ENCODE assay signal across 8 mouse cellular contexts in genomic region chr17:44261594-44262202, GRCm38 (mm10).
DNase-seq lines count a peak whose midpoint lies in the region; ATAC-seq and TF ChIP-seq lines count a peak whose summit lies in the region.

No protein-coding gene starts in this region.

- no peak overlapping the region for H3K4me3 ChIP-seq in kidney, postnatal 0 days (replicated peaks; ENCODE audit: low read depth, low read length)
- H3K4me3 ChIP-seq in liver, adult 2 months (ENCODE audit: insufficient read depth, low read depth, low read length) = no peak overlapping the region
- H3K4me3 ChIP-seq in neural tube, embryonic 12.5 days = no peak overlapping the region

- no peak overlapping the region for H3K4me2 ChIP-seq in kidney, postnatal 0 days (ENCODE audit: low read length)
- H3K4me2 ChIP-seq in neural tube, embryonic 12.5 days (replicated peaks) = peak overlapping the region; percentile 38

- peak; percentile 40 for ATAC-seq in activated CD4-positive, CD25-positive, alpha-beta regulatory T cell, adult 4 months
- ATAC-seq in kidney, postnatal 0 days (replicated peaks; ENCODE audit: low FRiP score, low read depth) = peak; percentile 65; the same call in 1 of the 2 replicates
- peak; percentile 83; the same call in 1 of the 2 replicates for ATAC-seq in neural tube, embryonic 12.5 days (ENCODE audit: low FRiP score, low read depth)

- H3K36me3 ChIP-seq in kidney, postnatal 0 days (ENCODE audit: insufficient read depth, low read length) = no peaks in the 10 kb centered on the region
- no peaks in the 10 kb centered on the region for H3K36me3 ChIP-seq in liver, adult 2 months (ENCODE audit: control insufficient read depth, insufficient read depth, low read length)
- H3K36me3 ChIP-seq in neural tube, embryonic 12.5 days = no peaks in the 10 kb centered on the region

- TF ChIP-seq POLR2A in liver, adult 2 months (IDR thresholded peaks at IDR 0.05; ENCODE audit: extremely low read depth, insufficient read depth, low read length) = no peak

- H3K79me2 ChIP-seq in liver, adult 2 months (ENCODE audit: control insufficient read depth, insufficient read depth, low read length) = no peaks in the 10 kb centered on the region

- no peaks in the 10 kb centered on the region for H3K9me3 ChIP-seq in kidney, postnatal 0 days (replicated peaks; ENCODE audit: low read length)
- H3K9me3 ChIP-seq in neural tube, embryonic 12.5 days = no peaks in the 10 kb centered on the region

- 22% methylated on average over 11 of the region's 15 CpGs for WGBS in kidney, postnatal 0 days
- WGBS in liver, adult 2 months = 42% methylated on average over 9 of the region's 15 CpGs
- 31% methylated on average over 9 of the region's 15 CpGs for WGBS in neural tube, embryonic 12.5 days

- peaks cover 3% of the 10 kb centered on the region; the same call in 1 of the 2 replicates for H3K27me3 ChIP-seq in kidney, postnatal 0 days (ENCODE audit: insufficient read depth, low read length)
- no peaks in the 10 kb centered on the region for H3K27me3 ChIP-seq in liver, adult 2 months (ENCODE audit: control insufficient read depth, insufficient read depth, low read length)
- H3K27me3 ChIP-seq in neural tube, embryonic 12.5 days (replicated peaks) = no peaks in the 10 kb centered on the region

- H3K9ac ChIP-seq in kidney, postnatal 0 days (ENCODE audit: low read depth, low read length) = no peak overlapping the region
- H3K9ac ChIP-seq in liver, adult 2 months (ENCODE audit: low read depth, low read length) = no peak overlapping the region
- H3K9ac ChIP-seq in neural tube, embryonic 12.5 days = no peak overlapping the region

- peak; percentile 88 for DNase-seq in 416B (ENCODE audit: low read depth)
- DNase-seq in embryo, embryonic 10 days (ENCODE audit: low spot score) = peak; percentile 88
- peak; percentile 43 to 50 for DNase-seq in gastrocnemius, postnatal 36 days
- DNase-seq in kidney, postnatal 0 days (ENCODE audit: low spot score) = peak; percentile 85
- DNase-seq in liver, adult 2 months (ENCODE audit: extremely low read depth, low read depth, low spot score) = peak; percentile 34
- peak; percentile 24 for DNase-seq in testis, postnatal 14 days (ENCODE audit: low spot score)

- intact Hi-C loops in gastrocnemius, postnatal 36 days (cut with DNase I) = loop anchor here (5.0 to 10.0 kb wide), 3 partner anchors 473 to 1113 kb away; no protein-coding TSS in a partner anchor

- no peak overlapping the region for H3K27ac ChIP-seq in kidney, postnatal 0 days
- no peak overlapping the region for H3K27ac ChIP-seq in liver, adult 2 months (replicated peaks; ENCODE audit: insufficient read depth, low read depth, low read length)
- H3K27ac ChIP-seq in neural tube, embryonic 12.5 days = no peak overlapping the region

- peak; percentile 95 for TF ChIP-seq CTCF in kidney, postnatal 0 days (IDR thresholded peaks at IDR 0.05; ENCODE audit: low read depth)
- TF ChIP-seq CTCF in liver, adult 2 months (IDR thresholded peaks at IDR 0.05; ENCODE audit: low read depth, low read length) = peak; percentile 89

- no peaks in the 10 kb centered on the region for H3K4me1 ChIP-seq in kidney, postnatal 0 days (replicated peaks; ENCODE audit: insufficient read depth, low read length)
- no peaks in the 10 kb centered on the region for H3K4me1 ChIP-seq in liver, adult 2 months (ENCODE audit: control insufficient read depth, insufficient read depth, low read length)
- no peaks in the 10 kb centered on the region for H3K4me1 ChIP-seq in neural tube, embryonic 12.5 days

Comparison
In these comparisons a context has a peak if more than half of its experiments do, and no peak if none do; other contexts are left out.
1. DNase-seq: peak in every context shown above with its lines; median percentile 88 in 416B; 88 in embryo, embryonic 10 days; 85 in kidney, postnatal 0 days; 46 in gastrocnemius, postnatal 36 days; 34 in liver, adult 2 months; 24 in testis, postnatal 14 days.